Mouse (Mus musculus): ENCODE measurements around the gene Mgat5.

GRCm38 (mm10) chr1:127230468-127230867 is 25.7 kb downstream of the Mgat5 start:
- TF ChIP-seq MAX (IDR thresholded peaks at IDR 0.05) (no peak), CTCF (IDR thresholded peaks at IDR 0.05; ENCODE audit: control insufficient read depth, insufficient read depth, insufficient read length) (no peak)
